Mouse (Mus musculus) frontal cortex, postnatal 10 days (tissue): ENCODE data around the gene Zfp282.
A peak's percentile ranks its signal among the peaks of the same experiment; 100 is the strongest.
"Not testable (repeated sequence)": the region's sequence is repeated elsewhere in the genome, so short reads cannot be mapped to it uniquely, and the experiment has no call there.

Experiments used
- DNase-seq, 2 experiments: peaks; one replicate each; pipeline ENCODE4 v3.0.0; 2022; ENCODE audit warnings: low spot score in 2 of 2, mixed read lengths in 1 of 2

Zfp282 gene

GRCm38 (mm10) chr6:47877058-47877457 lies at the start of gene Zfp282:
TSS of gene Zfp282 (plus strand) at chr6:47877204.
- DNase-seq, result no peak

DNA sequence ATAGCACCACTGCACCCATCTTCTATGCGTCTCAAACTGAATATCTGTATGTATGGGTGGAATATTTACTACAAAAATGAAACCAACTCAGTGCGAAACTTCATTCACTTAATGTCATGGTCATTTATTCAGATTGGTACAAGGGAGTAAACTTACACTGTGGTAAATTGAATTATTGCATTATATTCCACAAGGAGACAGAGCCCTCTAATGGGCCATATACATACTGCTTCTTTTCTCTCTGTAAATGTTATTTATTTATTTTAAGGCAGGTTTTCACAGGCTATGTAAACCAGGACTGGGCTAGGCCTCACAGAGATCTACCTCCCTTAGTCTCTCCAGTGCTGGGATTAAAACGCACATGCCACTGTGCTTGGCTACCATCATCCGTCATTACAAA lies 49.5 kb upstream of the Zfp282 start:
- no peak for DNase-seq

DNA sequence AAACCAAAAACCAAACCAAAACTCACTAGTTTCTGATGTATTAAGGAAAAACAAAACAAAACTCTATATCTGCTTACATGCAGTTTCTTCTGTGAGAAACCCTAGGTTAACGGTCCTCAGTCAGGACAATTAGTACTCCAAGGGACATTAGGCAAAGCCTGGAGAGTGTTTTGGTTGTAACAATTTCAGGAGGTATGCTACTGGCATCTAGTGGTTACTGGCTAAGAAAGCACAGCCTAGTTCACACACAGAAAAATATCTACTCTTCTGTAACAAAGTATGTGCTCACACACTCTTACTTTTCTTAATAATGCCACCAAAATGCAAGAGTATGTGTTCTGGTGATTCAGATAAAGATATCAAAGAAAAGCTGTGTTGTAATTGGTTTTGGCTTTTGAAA lies 48.1 kb upstream of the Zfp282 start:
- no peak for DNase-seq

DNA sequence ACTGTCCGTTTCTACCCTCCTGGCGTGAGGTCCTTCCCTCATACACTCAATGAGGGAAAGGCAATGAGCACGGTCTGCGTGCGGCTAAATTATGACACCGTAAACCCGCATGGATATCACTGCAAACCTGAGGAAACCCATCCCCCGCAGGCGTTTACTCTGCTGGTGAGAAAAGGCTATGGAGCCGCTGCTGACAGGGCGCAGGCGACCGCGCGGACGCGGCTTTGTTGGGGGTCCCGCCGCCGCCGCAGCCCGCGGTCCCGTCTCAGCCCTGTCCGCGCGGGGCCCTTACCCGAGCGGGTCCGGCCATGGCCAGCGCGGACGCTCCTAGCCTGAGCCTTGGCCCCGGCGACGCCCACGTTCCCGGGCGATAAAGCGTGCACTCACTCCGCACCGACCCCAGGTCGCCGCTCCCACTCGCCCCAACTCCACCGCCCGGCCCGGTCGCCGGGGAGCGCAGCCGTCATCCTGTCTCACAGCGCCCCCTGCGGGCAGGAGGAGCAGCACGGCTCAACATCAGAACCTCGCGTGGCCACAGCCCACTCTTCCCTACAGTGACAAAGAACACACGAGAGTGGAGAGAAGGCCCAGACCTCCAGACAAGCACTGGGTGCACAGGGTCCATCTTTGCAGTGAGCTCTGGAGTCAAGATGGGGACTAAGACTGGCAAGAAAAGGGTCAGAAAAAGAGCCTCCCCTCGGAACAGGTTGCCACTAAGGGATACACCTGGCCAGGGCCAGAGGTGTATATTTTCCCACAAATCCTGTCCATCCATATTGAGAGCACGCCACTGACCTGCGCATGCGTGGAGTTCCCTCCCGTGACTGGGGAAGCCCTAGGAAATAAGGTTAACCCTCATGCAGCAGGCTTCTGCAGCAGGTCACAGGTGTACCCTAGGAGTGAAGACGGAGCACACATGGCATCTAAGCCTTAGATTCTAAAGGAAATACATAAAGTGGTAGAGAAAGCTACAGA lies 46.6 kb upstream of the Zfp282 start, which contains the start of gene Zfp786:
Zfp786 (minus strand) TSS at position 764 of the 975 bp plus-strand sequence.
- DNase-seq, result peak; percentile 84 to 91

- no peak for DNase-seq
These were observed 44.8 kb upstream of the Zfp282 start for GRCm38 (mm10) chr6:47832220-47832619.

GRCm38 (mm10) chr6:47835482-47835983 lies 41.5 kb upstream of the Zfp282 start, which contains the start of gene Zfp398:
TSS of gene Zfp398 (plus strand) at chr6:47835661.
- DNase-seq, result peak; percentile 92 to 93

- DNase-seq, result peak; percentile 28 to 52
These were observed 41.0 kb upstream of the Zfp282 start for GRCm38 (mm10) chr6:47835984-47836521.

DNA sequence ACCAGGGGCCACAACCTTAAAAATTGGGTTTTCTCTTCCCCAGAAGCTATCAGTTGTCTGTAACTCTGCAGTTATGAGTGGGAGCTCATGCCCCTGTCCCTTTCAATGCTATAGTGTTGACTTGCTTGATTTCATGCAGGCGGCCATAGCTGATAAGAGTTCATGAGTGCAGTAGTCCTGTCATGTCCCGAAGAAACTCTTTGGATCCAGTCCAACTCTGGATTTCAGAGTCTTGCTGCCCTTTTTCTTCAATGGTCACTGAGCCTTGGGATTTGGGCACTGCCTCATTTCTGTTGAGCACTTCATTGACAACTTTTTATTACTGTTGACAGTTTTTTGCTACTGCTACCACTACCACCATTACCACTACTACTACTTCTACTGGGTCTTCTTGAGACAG lies 39.4 kb upstream of the Zfp282 start:
- DNase-seq, result no peak

GRCm38 (mm10) chr6:47841077-47841476 lies 35.9 kb upstream of the Zfp282 start:
- DNase-seq, result no peak

GRCm38 (mm10) chr6:47841831-47842230 lies 35.2 kb upstream of the Zfp282 start:
- DNase-seq, result no peak

GRCm38 (mm10) chr6:47842337-47842736 lies 34.7 kb upstream of the Zfp282 start:
- DNase-seq, result no peak

- DNase-seq, result no peak
These were observed 31.2 kb upstream of the Zfp282 start for GRCm38 (mm10) chr6:47845779-47846178.

- no peak for DNase-seq
These were observed 19.8 kb upstream of the Zfp282 start for GRCm38 (mm10) chr6:47857241-47857640.

DNA sequence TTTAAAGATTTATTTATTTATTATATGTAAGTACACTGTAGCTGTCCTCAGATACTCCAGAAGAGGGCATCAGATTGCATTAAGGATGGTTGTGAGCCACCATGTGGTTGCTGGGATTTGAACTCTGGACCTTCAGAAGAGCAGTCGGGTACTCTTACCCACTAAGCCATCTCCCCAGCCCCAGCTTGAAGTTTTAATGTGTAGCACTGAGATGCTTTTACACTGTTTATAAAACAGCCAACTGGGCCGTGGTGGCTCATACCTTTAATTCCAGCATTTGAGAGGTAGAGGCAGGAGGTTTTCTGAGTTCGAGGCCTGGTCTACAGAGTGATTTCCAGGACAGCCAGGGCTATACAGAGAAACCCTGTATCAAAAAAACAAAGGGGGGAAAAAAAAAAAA lies 19.3 kb upstream of the Zfp282 start:
- DNase-seq, result not testable (repeated sequence)

DNA sequence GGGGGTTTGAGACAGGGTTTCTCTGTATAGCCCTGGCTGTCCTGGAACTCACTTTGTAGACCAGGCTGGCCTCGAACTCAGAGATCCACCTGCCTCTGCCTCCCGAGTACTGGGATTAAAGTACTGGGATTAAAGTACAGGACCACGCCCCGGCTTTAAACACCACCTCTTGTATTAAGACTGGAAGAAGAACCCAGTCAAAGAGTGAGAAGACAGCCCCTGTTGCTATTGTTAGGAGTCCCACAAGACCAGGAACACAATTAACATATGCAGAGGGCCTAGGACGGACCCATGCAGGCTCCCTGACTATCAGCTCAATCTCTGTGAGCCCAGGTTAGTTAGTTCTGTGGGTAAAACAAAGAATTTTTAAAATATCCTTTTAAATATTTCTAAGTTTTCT lies 4.7 kb upstream of the Zfp282 start:
- DNase-seq, result no peak

DNA sequence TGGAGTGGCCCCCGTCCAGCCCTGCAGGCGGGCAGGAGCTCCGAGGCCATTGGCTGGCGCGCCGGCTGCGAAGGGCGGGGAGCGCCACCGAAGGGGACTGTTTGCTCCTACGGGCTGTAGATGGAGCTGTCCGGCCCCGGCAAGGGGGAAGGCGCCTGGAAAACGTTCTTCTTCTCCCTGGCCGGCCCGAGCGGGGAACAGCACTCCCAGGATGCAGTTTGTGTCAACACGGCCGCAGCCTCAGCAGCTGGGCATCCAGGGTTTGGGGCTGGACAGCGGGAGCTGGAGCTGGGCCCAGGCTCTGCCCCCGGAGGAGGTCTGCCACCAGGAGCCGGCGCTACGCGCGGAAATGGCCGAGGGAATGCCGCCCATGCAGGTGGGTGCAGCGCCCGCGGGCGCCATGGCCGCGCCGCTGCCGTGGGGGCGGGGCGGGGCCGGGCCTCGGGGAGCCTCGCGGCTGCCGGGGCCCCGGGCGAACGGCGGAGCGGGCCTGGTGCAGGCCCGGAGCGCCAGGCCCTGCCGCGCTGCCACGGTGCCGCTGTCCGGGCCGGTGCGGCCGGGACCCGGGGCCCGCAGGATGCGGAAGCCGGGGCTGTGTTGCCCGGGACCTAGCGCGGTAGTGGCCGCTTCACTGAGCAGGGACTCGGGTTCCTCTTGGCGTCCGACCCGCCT lies 593 bp downstream of the Zfp282 start:
- DNase-seq, result peak; percentile 83 to 89

- DNase-seq, result no peak
These were observed 1.1 kb downstream of the Zfp282 start for GRCm38 (mm10) chr6:47878133-47878514.

DNA sequence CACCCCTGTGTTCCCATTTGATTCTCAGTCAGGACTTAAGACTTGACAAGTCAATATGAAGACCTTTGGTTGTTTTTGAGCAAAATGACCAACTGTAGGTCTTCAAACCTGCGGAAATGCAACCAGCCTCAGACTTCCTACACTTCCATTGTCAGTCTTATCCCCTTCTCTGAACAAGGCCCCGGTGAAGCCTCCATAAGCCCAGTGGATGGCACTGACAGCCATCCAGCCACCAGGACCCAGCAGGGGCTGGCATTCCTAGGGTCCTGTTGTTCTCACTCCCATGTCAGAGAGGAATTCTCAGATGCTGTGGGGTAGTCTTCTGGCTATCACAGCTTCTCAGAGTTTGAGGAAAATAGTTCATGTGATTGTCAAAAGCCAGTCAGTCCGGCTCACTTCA lies 1.6 kb downstream of the Zfp282 start:
- DNase-seq, result no peak

- DNase-seq, result no peak
These were observed 2.2 kb downstream of the Zfp282 start for GRCm38 (mm10) chr6:47879049-47879716.

DNA sequence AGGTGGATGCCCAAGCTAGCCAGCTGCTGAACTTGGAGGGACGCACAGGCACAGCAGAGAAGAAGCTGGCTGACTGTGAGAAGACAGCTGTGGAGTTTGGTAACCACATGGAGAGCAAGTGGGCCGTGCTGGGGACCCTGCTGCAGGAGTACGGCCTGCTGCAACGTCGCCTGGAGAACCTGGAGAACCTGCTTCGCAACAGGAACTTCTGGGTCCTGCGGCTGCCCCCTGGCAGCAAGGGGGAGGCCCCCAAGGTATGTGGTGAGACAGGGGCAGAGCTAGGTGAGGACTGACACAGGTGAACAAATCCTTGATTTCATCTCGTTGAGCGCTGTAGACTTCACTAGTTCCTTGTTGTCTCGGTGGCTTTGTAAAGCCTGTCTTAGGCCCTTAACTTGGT lies 3.2 kb downstream of the Zfp282 start:
- DNase-seq, result no peak

- DNase-seq, result no peak
These were observed 11.9 kb downstream of the Zfp282 start for GRCm38 (mm10) chr6:47888812-47889383.
